Mouse (Mus musculus) gastrocnemius, adult 8-10 months (tissue): ENCODE data around the gene Fgr. TPM values are rescaled to one million over a fixed set of nuclear protein-coding genes. Genes with fewer than 3 reads are reported as not detected.

Experiments used
- DNase-seq, 2 experiments: peaks; one replicate each; pipeline ENCODE4 v3.0.0; 2022; ENCODE audit warnings: low spot score in 2 of 2
- total RNA-seq, 4 experiments: library from RNA; stranded (reverse); gene quantifications; 2 replicates each; pipeline ENCODE4 v1.2.4; 2022

The Fgr gene
- total RNA-seq, 4 experiments from 2014 or later = not detected

- DNase-seq = no peak
Observed at GRCm38 (mm10) chr4:133034478-133034877, 60.6 kb downstream of the Fgr start.

- no peak for DNase-seq
Observed at GRCm38 (mm10) chr4:133035446-133035845, 61.6 kb downstream of the Fgr start.

GRCm38 (mm10) chr4:133035946-133036345 is 62.1 kb downstream of the Fgr start:
- DNase-seq = no peak

- DNase-seq = no peak
Observed at GRCm38 (mm10) chr4:133037293-133037692, 63.4 kb downstream of the Fgr start.

GRCm38 (mm10) chr4:133037798-133038197 is 63.9 kb downstream of the Fgr start:
- DNase-seq = no peak

GRCm38 (mm10) chr4:133038521-133039115 is 64.7 kb downstream of the Fgr start:
- peak in 1 of 2 experiments; percentile 61 for DNase-seq

GRCm38 (mm10) chr4:133039116-133039819 is 65.4 kb downstream of the Fgr start:
- DNase-seq = no peak

GRCm38 (mm10) chr4:133039832-133040231 is 65.9 kb downstream of the Fgr start:
- DNase-seq = no peak

- no peak for DNase-seq
Observed at GRCm38 (mm10) chr4:133040241-133040904, 66.5 kb downstream of the Fgr start.

GRCm38 (mm10) chr4:133042244-133042643 is 68.3 kb downstream of the Fgr start:
- no peak for DNase-seq

GRCm38 (mm10) chr4:133042651-133043635 is 69.0 kb downstream of the Fgr start:
- DNase-seq = peak in 1 of 2 experiments; percentile 49

GRCm38 (mm10) chr4:133043798-133044646 is 70.1 kb downstream of the Fgr start:
- DNase-seq = peak; percentile 85 to 87

GRCm38 (mm10) chr4:133044647-133045094 is 70.8 kb downstream of the Fgr start:
- no peak for DNase-seq

- no peak for DNase-seq
Observed at GRCm38 (mm10) chr4:133045771-133046474, 72.0 kb downstream of the Fgr start.

- no peak for DNase-seq
Observed at GRCm38 (mm10) chr4:133046691-133047352, 72.9 kb downstream of the Fgr start.

- no peak for DNase-seq
Observed at GRCm38 (mm10) chr4:133047353-133048105, 73.6 kb downstream of the Fgr start.

- no peak for DNase-seq
Observed at GRCm38 (mm10) chr4:133049071-133049920, 75.4 kb downstream of the Fgr start.
